Mouse (Mus musculus): Measurements from ENCODE around the gene Polr3h. TPM values are rescaled to one million over a fixed set of nuclear protein-coding genes. Genes with fewer than 3 reads are reported as not detected.

The Polr3h gene
- polyA plus RNA-seq, 1 experiment = 30.8 TPM

DNA sequence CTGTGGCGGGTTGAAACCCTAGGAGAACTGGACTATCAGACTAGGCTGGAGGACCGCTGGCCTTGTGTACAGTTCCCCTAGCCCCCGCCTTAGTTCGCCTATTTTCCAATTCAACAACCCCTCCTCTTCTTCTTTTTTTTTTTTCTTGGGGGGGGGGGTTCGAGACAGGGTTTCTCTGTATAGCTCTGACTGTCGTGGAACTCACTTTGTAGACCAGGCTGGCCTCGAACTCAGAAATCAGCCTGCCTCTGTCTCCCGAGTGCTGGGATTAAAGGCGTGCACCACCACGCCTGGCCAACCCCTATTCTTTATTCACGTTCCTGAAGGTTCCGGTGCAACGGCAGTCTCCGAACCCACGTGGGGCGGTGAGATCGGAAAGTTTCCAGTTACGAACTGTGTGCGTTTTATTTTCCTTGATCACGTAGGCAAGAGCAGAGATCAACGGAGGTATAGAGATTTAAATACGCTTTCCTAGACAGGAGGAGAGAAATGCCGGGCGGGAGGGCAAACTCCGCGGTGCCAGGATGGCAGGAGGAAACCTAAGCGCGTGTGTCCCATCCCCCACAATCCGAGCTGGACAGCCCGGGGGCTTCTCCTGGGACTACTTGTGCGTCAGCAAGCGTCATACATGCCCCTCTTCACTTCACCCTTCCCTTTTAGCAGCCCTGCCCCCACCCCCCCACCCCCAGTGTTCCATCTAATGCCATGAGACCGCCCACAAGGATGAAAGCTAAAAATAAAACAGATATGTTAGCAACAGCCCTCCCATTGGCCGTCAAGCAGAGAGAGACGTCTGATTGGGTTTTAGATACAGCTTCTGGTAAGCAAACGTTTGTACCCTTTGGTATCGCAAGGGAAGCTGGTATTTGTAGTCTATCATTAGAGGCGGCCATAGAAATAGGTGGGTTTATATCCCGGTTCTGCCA is 66.4 kb downstream of the Polr3h start:
- peak; percentile 99 for DNase-seq (ENCODE audit: low read depth)
- TF ChIP-seq CTCF (IDR thresholded peaks at IDR 0.05; ENCODE audit: borderline replicate concordance, extremely low read depth, insufficient read depth, insufficient read length) = no peak
- no peak for TF ChIP-seq POLR2A (IDR thresholded peaks at IDR 0.05; ENCODE audit: borderline replicate concordance, extremely low read depth, insufficient read depth, insufficient read length, poor library complexity, severe bottlenecking)

- TF ChIP-seq CTCF (IDR thresholded peaks at IDR 0.05; ENCODE audit: borderline replicate concordance, extremely low read depth, insufficient read depth, insufficient read length) (no peak), POLR2A (IDR thresholded peaks at IDR 0.05; ENCODE audit: borderline replicate concordance, extremely low read depth, insufficient read depth, insufficient read length, poor library complexity, severe bottlenecking) (peak; percentile 7; the same call in 1 of the 2 replicates)
- peak; percentile 61 for DNase-seq (ENCODE audit: low read depth)
These were observed 67.3 kb downstream of the Polr3h start, which contains the start of gene Tob2 for GRCm38 (mm10) chr15:81858517-81859329. Tob2 (minus strand) TSS chr15:81858796.

- TF ChIP-seq CTCF (IDR thresholded peaks at IDR 0.05; ENCODE audit: borderline replicate concordance, extremely low read depth, insufficient read depth, insufficient read length) (no peak), POLR2A (IDR thresholded peaks at IDR 0.05; ENCODE audit: borderline replicate concordance, extremely low read depth, insufficient read depth, insufficient read length, poor library complexity, severe bottlenecking) (peak; percentile 74; the same call in 1 of the 2 replicates)
- DNase-seq (ENCODE audit: low read depth) = peak; percentile 95
These were observed 67.9 kb downstream of the Polr3h start for GRCm38 (mm10) chr15:81858138-81858516.

GRCm38 (mm10) chr15:81857724-81858116 is 68.3 kb downstream of the Polr3h start:
- DNase-seq (ENCODE audit: low read depth) = no peak

GRCm38 (mm10) chr15:81856938-81857723 is 68.9 kb downstream of the Polr3h start:
- no peak for TF ChIP-seq CTCF (IDR thresholded peaks at IDR 0.05; ENCODE audit: borderline replicate concordance, extremely low read depth, insufficient read depth, insufficient read length)
- TF ChIP-seq POLR2A (IDR thresholded peaks at IDR 0.05; ENCODE audit: borderline replicate concordance, extremely low read depth, insufficient read depth, insufficient read length, poor library complexity, severe bottlenecking) = no peak
- peak; percentile 60 for DNase-seq (ENCODE audit: low read depth)

More at GRCm38 (mm10) chr15:81857724-81858116, 68.3 kb downstream of the Polr3h start:
- TF ChIP-seq CTCF (IDR thresholded peaks at IDR 0.05; ENCODE audit: borderline replicate concordance, extremely low read depth, insufficient read depth, insufficient read length) (no peak), POLR2A (IDR thresholded peaks at IDR 0.05; ENCODE audit: borderline replicate concordance, extremely low read depth, insufficient read depth, insufficient read length, poor library complexity, severe bottlenecking) (no peak)

DNA sequence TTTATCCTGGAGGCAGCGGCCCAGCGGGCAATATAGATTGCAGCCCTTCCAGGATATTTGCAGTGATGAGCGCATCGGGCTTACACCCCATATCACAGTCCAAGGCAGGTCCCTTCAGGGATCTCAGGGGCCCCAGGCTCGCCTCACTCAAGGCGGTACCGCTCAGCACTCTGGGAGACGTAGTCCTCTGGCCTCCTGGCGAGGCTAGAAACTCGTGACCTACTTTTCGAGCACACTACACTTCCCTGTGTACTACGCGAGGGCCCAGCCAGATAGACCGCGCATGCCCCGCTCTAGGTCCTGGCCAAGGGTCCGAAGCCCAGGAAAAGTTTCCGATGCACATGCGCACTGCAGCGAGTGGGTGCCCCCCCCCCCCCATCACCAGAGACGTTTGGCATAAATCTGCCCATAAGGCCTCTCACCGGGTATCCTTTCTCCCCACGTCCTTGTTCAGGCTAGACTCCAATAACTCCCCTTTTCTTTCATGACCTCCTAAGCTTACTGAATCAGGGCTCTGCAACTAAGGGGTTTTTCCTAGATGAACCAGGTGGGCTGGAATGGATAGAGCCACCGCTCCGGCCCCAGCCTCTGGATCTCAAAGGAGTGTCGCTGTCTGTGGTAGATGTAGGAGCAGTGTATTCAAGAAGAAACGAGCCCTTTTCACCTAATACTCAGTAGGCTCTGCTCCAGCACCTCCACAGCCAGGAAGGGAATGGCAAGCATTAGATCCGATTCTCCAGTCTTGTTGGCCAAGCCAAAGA is 69.8 kb downstream of the Polr3h start:
- TF ChIP-seq CTCF (IDR thresholded peaks at IDR 0.05; ENCODE audit: borderline replicate concordance, extremely low read depth, insufficient read depth, insufficient read length) = no peak
- no peak for TF ChIP-seq POLR2A (IDR thresholded peaks at IDR 0.05; ENCODE audit: borderline replicate concordance, extremely low read depth, insufficient read depth, insufficient read length, poor library complexity, severe bottlenecking)
- peak; percentile 98 for DNase-seq (ENCODE audit: low read depth)

GRCm38 (mm10) chr15:81853081-81853480 is 73.0 kb downstream of the Polr3h start:
- TF ChIP-seq CTCF (IDR thresholded peaks at IDR 0.05; ENCODE audit: borderline replicate concordance, extremely low read depth, insufficient read depth, insufficient read length) (no peak), POLR2A (IDR thresholded peaks at IDR 0.05; ENCODE audit: borderline replicate concordance, extremely low read depth, insufficient read depth, insufficient read length, poor library complexity, severe bottlenecking) (no peak)
- DNase-seq (ENCODE audit: low read depth) = no peak

DNA sequence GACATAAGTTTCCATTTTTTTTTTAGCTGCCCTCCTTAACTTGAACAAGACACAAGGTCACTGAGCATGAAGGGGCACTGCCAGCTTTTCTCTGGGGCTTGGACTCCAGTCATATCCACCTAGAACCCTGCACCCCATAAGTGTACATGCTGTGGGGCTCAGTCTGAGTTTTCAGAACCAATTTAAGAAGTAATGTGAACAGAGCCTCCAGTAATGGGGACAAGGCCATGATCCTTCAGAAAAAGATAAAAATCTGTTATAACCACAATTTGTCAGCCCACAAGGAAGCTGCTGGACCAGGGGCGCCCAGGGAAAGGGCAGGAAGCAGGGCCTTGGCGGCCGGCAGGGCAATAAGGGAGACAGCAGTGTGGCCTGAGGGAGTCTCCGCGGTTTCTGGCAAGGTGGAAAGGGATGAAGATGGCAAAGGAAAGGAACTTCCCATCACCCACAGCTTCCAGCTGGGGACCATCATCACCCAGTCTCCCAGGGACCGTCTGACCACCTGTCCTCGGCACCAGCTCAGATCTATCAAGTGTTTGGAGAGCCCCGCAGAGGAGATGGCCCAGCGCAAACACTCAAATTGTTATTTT is 73.5 kb downstream of the Polr3h start:
- TF ChIP-seq POLR2A (IDR thresholded peaks at IDR 0.05; ENCODE audit: borderline replicate concordance, extremely low read depth, insufficient read depth, insufficient read length, poor library complexity, severe bottlenecking) = no peak
- no peak for TF ChIP-seq CTCF (IDR thresholded peaks at IDR 0.05; ENCODE audit: borderline replicate concordance, extremely low read depth, insufficient read depth, insufficient read length)
- DNase-seq (ENCODE audit: low read depth) = no peak

GRCm38 (mm10) chr15:81851375-81851774 is 74.7 kb downstream of the Polr3h start:
- no peak for TF ChIP-seq CTCF (IDR thresholded peaks at IDR 0.05; ENCODE audit: borderline replicate concordance, extremely low read depth, insufficient read depth, insufficient read length)
- TF ChIP-seq POLR2A (IDR thresholded peaks at IDR 0.05; ENCODE audit: borderline replicate concordance, extremely low read depth, insufficient read depth, insufficient read length, poor library complexity, severe bottlenecking) = no peak
- no peak for DNase-seq (ENCODE audit: low read depth)

DNA sequence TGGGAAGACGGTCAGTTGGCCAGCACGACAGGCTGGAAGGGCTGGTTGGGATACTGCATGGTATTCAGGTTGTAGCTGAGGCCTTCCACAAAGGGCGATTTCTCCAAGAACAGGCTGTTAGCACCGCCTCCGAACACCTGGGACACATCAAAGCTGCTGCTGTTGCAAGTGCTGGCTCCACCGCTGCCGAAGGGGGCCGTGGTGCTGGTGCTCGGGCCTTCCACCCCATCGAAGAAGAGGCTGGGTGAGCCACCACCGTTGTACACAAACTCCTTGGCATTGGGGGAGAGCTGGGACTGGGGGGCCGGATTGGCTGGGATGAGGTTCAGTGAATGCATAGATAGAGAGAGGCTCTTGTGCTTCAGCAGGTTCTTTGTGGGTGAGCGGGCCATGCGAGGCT is 75.3 kb downstream of the Polr3h start:
- TF ChIP-seq POLR2A (IDR thresholded peaks at IDR 0.05; ENCODE audit: borderline replicate concordance, extremely low read depth, insufficient read depth, insufficient read length, poor library complexity, severe bottlenecking) (no peak), CTCF (IDR thresholded peaks at IDR 0.05; ENCODE audit: borderline replicate concordance, extremely low read depth, insufficient read depth, insufficient read length) (no peak)
- DNase-seq (ENCODE audit: low read depth) = no peak

All from brain, embryonic 14.5 days (tissue).